Mouse (Mus musculus): Measurements from ENCODE around the gene Tspoap1.

DNA sequence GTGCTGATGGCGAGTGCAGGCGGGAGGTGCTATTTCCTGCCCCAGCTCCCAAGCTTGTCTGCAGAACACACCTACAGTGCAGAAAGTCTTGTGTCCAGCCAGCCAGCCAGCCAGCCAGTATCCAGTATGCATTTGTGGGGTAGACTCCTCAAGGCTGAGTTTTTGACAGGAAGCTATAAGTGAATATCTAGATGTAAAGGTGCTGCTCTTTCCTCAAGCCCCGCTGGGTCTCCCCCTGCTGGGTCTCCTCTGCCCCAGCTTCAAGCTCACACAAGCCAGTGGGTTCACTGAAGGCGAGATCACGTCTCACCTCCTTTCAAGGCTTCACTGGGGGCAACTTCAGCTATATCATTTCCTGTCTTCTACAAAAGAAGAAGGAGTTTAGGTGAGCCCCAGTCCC lies 26.0 kb upstream of the Tspoap1 start:
- TF ChIP-seq CTCF (IDR thresholded peaks at IDR 0.05; ENCODE audit: extremely low read depth, insufficient read length, insufficient replicate concordance, low read depth, low read length) (no peak), POLR2A (IDR thresholded peaks at IDR 0.05; ENCODE audit: low read depth, low read length) (no peak)

All from small intestine, adult 2 months (tissue).